Mouse (Mus musculus) urinary bladder, postnatal 25 days (tissue): ENCODE measurements around the gene Cdcp2.
"Not testable (repeated sequence)": the region's sequence is repeated elsewhere in the genome, so short reads cannot be mapped to it uniquely, and the experiment has no call there.

Experiments
- DNase-seq: peaks from one replicate; pipeline ENCODE4 v3.0.0; 2022; ENCODE audit warnings: low spot score

Cdcp2 gene

GRCm38 (mm10) chr4:107094484-107095187, 2.1 kb upstream of the Cdcp2 start:
- no peak for DNase-seq

GRCm38 (mm10) chr4:107096043-107096442, 648 bp upstream of the Cdcp2 start:
- no peak for DNase-seq

- DNase-seq, result no peak
Measured at GRCm38 (mm10) chr4:107097871-107098270, 1.2 kb downstream of the Cdcp2 start.

- DNase-seq, result no peak
Measured at GRCm38 (mm10) chr4:107098375-107098774, 1.7 kb downstream of the Cdcp2 start.

GRCm38 (mm10) chr4:107098791-107099525, 2.3 kb downstream of the Cdcp2 start:
- DNase-seq, result no peak

- no peak for DNase-seq
Measured at GRCm38 (mm10) chr4:107102220-107102619, 5.5 kb downstream of the Cdcp2 start.

- no peak for DNase-seq
Measured at GRCm38 (mm10) chr4:107106777-107107176, 10.1 kb downstream of the Cdcp2 start.

GRCm38 (mm10) chr4:107108291-107108731, 11.6 kb downstream of the Cdcp2 start:
- no peak for DNase-seq

- DNase-seq, result not testable (repeated sequence)
Measured at GRCm38 (mm10) chr4:107109181-107109580, 12.5 kb downstream of the Cdcp2 start.

- no peak for DNase-seq
Measured at GRCm38 (mm10) chr4:107114278-107114677, 17.6 kb downstream of the Cdcp2 start.

GRCm38 (mm10) chr4:107117741-107118385, 21.2 kb downstream of the Cdcp2 start:
- DNase-seq, result no peak

GRCm38 (mm10) chr4:107119056-107119455, 22.4 kb downstream of the Cdcp2 start:
- DNase-seq, result no peak

- DNase-seq, result no peak
Measured at GRCm38 (mm10) chr4:107120676-107121075, 24.0 kb downstream of the Cdcp2 start.

- no peak for DNase-seq
Measured at GRCm38 (mm10) chr4:107121165-107121943, 24.7 kb downstream of the Cdcp2 start.

GRCm38 (mm10) chr4:107124376-107124775, 27.7 kb downstream of the Cdcp2 start:
- no peak for DNase-seq

- no peak for DNase-seq
Measured at GRCm38 (mm10) chr4:107125101-107125500, 28.4 kb downstream of the Cdcp2 start.

GRCm38 (mm10) chr4:107126389-107126788, 29.7 kb downstream of the Cdcp2 start:
- no peak for DNase-seq

GRCm38 (mm10) chr4:107126891-107127524, 30.3 kb downstream of the Cdcp2 start:
- no peak for DNase-seq

GRCm38 (mm10) chr4:107127901-107128669, 31.4 kb downstream of the Cdcp2 start:
- DNase-seq, result no peak

- DNase-seq, result no peak
Measured at GRCm38 (mm10) chr4:107129373-107129772, 32.7 kb downstream of the Cdcp2 start.

GRCm38 (mm10) chr4:107130534-107130933, 33.8 kb downstream of the Cdcp2 start:
- no peak for DNase-seq
